Mouse (Mus musculus) ES-E14 (cell line): Measurements from ENCODE around the gene Serpina1d. TPM values are rescaled to one million over a fixed set of nuclear protein-coding genes. Genes with fewer than 3 reads are reported as not detected.
"Not testable (repeated sequence)": the region's sequence is repeated elsewhere in the genome, so short reads cannot be mapped to it uniquely, and the experiment has no call there.

Source experiments
- DNase-seq: peaks from one replicate; pipeline ENCODE4 v3.0.0-alpha.2; 2013; ENCODE audit warnings: low read depth, low spot score
- H3K27ac ChIP-seq: 2 replicates; pipeline ENCODE4 v1.5.1; 2012; ENCODE audit warnings: low read depth, mild to moderate bottlenecking, low read length, moderate library complexity, mixed read lengths; ENCODE audit not compliant: poor library complexity, insufficient read depth, severe bottlenecking
- H3K36me3 ChIP-seq: 2 replicates; pipeline ENCODE4 v1.6.1; 2012; ENCODE audit warnings: mild to moderate bottlenecking, low read length, moderate library complexity, mixed read lengths; ENCODE audit not compliant: control insufficient read depth, poor library complexity, insufficient read depth, severe bottlenecking
- H3K4me1 ChIP-seq, 2 experiments: fragments of 150-350 bp in 1 of 2; sonication (generic) in 1 of 2; 2 replicates each; pipeline ENCODE4 v1.6.1; 2012; ENCODE audit warnings: low read length in 2 of 2, mild to moderate bottlenecking in 1 of 2, mixed read lengths in 1 of 2; ENCODE audit not compliant: control insufficient read depth in 2 of 2, insufficient read depth in 2 of 2, poor library complexity in 1 of 2
- H3K4me3 ChIP-seq, 2 experiments: fragments of 150-350 bp in 1 of 2; sonication (generic) in 1 of 2; 2 replicates each; pipeline ENCODE4 v1.5.1; 2012; ENCODE audit warnings: low read length in 2 of 2, low read depth in 1 of 2, mild to moderate bottlenecking in 1 of 2, mixed read lengths in 1 of 2; ENCODE audit not compliant: insufficient read depth in 1 of 2, poor library complexity in 1 of 2, severe bottlenecking in 1 of 2
- H3K9ac ChIP-seq: 2 replicates; pipeline ENCODE4 v1.6.1; 2012; ENCODE audit warnings: low read depth, mild to moderate bottlenecking, low read length, mixed read lengths; ENCODE audit not compliant: poor library complexity, insufficient read depth, severe bottlenecking
- H3K9me3 ChIP-seq: fragments of 150-350 bp; sonication (generic); 2 replicates; pipeline ENCODE4 v1.6.1; 2012; ENCODE audit warnings: low read depth, mild to moderate bottlenecking, low read length; ENCODE audit not compliant: control insufficient read depth, insufficient read depth
- in situ Hi-C, 2 experiments: fragments of 600-800 bp; cut with MboI; formaldehyde crosslinking; loops; one replicate each; pipeline ENCODE4 v1.15.1; 2025; ENCODE audit warnings: low sequenced_read_pairs in 2 of 2, inconsistent platforms in 1 of 2; ENCODE audit not compliant: unreplicated experiment in 2 of 2
- total RNA-seq: library from RNA; depleted of rRNA; stranded (reverse); fragments of 300-350 nt; gene quantifications from 2 replicates; pipeline ENCODE4 v1.2.3, GENCODE M21; 2012; rRNA removed

The Serpina1d gene
- total RNA-seq, result not detected in 2 replicates

- DNase-seq, H3K4me1 ChIP-seq, H3K9me3 ChIP-seq, H3K27ac ChIP-seq, H3K4me3 ChIP-seq, in situ Hi-C loops, H3K9ac ChIP-seq, H3K36me3 ChIP-seq: not testable (repeated sequence)
Observed at GRCm38 (mm10) chr12:103773246-103773851, at the start of gene Serpina1d. Gene Serpina1d (minus strand): TSS chr12:103773592.

- H3K9me3 ChIP-seq, DNase-seq, H3K4me1 ChIP-seq, H3K36me3 ChIP-seq, H3K4me3 ChIP-seq, H3K9ac ChIP-seq, H3K27ac ChIP-seq, in situ Hi-C loops: not testable (repeated sequence)
Observed at GRCm38 (mm10) chr12:103770597-103770996, 2.8 kb downstream of the Serpina1d start.

DNA sequence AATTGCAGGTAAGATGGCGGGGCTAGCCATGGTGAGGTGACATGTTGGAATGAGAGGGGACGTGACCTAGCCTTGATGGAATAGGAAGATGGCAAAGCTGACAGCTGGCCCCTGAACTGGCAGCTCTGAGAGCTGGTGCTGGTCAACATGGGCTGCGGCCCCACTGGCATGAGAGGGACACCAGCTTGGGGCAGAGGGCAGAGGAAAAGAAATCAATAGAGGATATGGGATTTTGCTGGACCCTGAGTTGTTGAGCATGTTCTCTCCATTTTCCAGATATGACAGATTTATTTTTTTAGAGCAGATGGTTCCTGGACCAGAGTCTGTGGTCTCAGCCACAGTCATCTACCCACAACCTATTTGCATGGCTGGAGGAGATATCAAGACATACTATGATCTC is 10.3 kb downstream of the Serpina1d start:
- not testable (repeated sequence) for H3K9me3 ChIP-seq

GRCm38 (mm10) chr12:103760316-103760715 is 13.1 kb downstream of the Serpina1d start:
- H3K4me3 ChIP-seq, H3K4me1 ChIP-seq, H3K9ac ChIP-seq, H3K9me3 ChIP-seq, DNase-seq, H3K36me3 ChIP-seq, H3K27ac ChIP-seq, in situ Hi-C loops: not testable (repeated sequence)

More for the DNA sequence above, 10.3 kb downstream of the Serpina1d start:
- H3K36me3 ChIP-seq, H3K27ac ChIP-seq, H3K4me3 ChIP-seq, DNase-seq, in situ Hi-C loops, H3K9ac ChIP-seq, H3K4me1 ChIP-seq: not testable (repeated sequence)

DNA sequence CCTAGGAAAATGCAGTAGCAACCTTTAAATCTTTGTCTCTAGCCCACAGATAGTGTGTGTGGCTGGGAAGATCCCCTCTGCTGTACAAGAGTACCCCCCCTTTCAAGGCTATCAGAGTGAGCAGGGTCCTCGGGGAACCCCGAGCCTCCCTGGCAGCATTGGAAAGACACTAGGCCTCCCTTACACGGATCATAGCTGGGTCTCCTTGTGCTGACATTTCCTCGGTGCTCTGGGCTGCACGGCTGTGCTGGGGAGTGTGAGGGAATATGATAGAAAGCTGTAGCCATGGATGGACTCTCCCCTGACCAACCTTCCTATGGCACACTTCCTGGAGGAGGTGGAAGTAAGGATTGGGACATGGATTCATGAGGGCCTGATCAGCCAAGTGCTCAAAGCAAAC is 27.4 kb downstream of the Serpina1d start:
- H3K36me3 ChIP-seq, DNase-seq, H3K9me3 ChIP-seq, H3K4me3 ChIP-seq, H3K4me1 ChIP-seq, H3K27ac ChIP-seq, in situ Hi-C loops, H3K9ac ChIP-seq: not testable (repeated sequence)

DNA sequence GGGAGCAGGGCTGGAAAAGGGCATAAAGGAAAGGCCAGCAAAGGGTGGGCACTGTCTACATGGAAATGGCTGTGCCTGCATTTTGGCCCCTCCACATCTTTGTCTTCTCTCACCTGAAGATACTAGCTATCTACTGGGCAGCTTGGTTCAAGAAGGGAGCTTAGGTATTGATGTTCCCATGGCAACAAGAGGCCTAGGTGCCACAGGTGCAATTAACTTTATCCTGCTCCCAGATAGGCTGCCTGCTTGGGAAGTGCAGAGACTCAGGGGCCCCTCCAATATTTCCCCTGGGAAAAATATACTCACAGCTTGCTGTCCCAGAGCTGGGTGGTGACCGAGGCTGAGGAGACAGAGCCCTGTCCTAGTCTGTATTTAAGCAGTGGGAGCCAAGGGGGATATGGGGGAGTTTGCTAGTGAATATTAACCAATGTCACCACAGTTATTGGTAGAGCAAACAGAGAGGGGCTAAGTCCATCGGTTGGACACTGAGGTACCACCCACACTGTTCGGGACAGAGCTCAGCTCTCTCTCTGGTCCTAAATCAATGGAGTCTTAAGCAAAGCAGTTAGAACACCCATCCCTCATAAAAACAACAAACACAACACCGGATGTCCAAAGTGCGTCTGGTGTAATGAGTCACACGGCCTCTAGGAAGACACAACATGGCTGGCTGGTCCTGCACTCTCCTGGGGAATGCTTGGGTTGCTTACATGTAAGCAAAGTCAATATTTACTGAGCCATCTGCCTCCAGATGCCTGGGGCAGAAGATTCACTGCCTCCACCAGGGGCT is 35.4 kb downstream of the Serpina1d start:
- DNase-seq, H3K4me1 ChIP-seq, H3K9me3 ChIP-seq, H3K27ac ChIP-seq, H3K36me3 ChIP-seq, in situ Hi-C loops, H3K9ac ChIP-seq, H3K4me3 ChIP-seq: not testable (repeated sequence)

- in situ Hi-C loops, H3K9ac ChIP-seq, H3K4me3 ChIP-seq, H3K36me3 ChIP-seq, H3K9me3 ChIP-seq, DNase-seq, H3K27ac ChIP-seq, H3K4me1 ChIP-seq: not testable (repeated sequence)
Observed at GRCm38 (mm10) chr12:103735566-103735965, 37.8 kb downstream of the Serpina1d start.

DNA sequence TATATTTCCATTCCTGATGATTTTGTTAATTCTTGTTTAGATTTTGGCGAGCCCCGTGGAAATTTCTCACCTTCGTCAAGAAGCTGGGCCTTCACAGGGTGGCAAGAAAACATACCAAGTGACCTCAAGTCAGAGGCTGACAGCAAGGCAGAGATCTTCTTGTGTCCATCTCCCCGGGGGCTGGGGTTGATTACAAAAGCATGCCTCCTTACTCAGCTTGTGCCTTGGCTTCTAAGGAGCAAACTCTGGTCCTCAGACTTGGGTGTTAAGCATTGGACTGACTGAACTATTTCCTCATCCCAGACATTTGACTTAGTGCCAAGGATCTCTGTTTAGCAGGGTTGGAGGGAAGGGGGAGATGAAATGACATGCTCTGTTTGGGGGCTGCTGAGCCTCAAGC is 38.3 kb downstream of the Serpina1d start:
- H3K27ac ChIP-seq, H3K9ac ChIP-seq, DNase-seq, H3K9me3 ChIP-seq, in situ Hi-C loops, H3K4me1 ChIP-seq, H3K36me3 ChIP-seq, H3K4me3 ChIP-seq: not testable (repeated sequence)
